Mouse (Mus musculus) forebrain, embryonic 16.5 days (tissue): Measurements from ENCODE around the gene Negr1. TPM values are rescaled to one million over a fixed set of nuclear protein-coding genes. Genes with fewer than 3 reads are reported as not detected.

Experiments used
- ATAC-seq: fragments of 200-750 bp; cut with Nextera tagmentation; 2 replicates; pipeline ENCODE4 v1.8.0; 2017; ENCODE audit warnings: mild to moderate bottlenecking, moderate library complexity
- H3K27ac ChIP-seq: fragments of 300-500 bp; sonication (generic); 2 replicates; pipeline ENCODE4 v1.5.1; 2014; ENCODE audit warnings: low read length, control low read depth
- H3K27me3 ChIP-seq: fragments of 300-500 bp; sonication (generic); replicated peaks from 2 replicates; pipeline ENCODE4 v1.6.1; 2014; ENCODE audit warnings: low read length; ENCODE audit not compliant: control insufficient read depth, insufficient read depth
- H3K36me3 ChIP-seq: fragments of 300-500 bp; sonication (generic); 2 replicates; pipeline ENCODE4 v1.6.1; 2014; ENCODE audit not compliant: control insufficient read depth, insufficient read depth
- H3K4me1 ChIP-seq: fragments of 300-500 bp; sonication (generic); replicated peaks from 2 replicates; pipeline ENCODE4 v1.6.1; 2014; ENCODE audit warnings: low read length; ENCODE audit not compliant: control insufficient read depth, insufficient read depth
- H3K4me2 ChIP-seq: fragments of 300-500 bp; sonication (generic); 2 replicates; pipeline ENCODE4 v1.6.1; 2014; ENCODE audit warnings: mild to moderate bottlenecking, low read length, control low read depth
- H3K4me3 ChIP-seq: fragments of 300-500 bp; sonication (generic); replicated peaks from 2 replicates; pipeline ENCODE4 v1.5.1; 2014; ENCODE audit warnings: mild to moderate bottlenecking, low read length, control low read depth
- H3K9ac ChIP-seq: fragments of 300-500 bp; sonication (generic); replicated peaks from 2 replicates; pipeline ENCODE4 v1.6.1; 2014; ENCODE audit warnings: low read depth, low read length, control low read depth
- H3K9me3 ChIP-seq: fragments of 300-500 bp; sonication (generic); 2 replicates; pipeline ENCODE4 v1.6.1; 2016; ENCODE audit warnings: low read length; ENCODE audit not compliant: control insufficient read depth
- WGBS: fragments of 180-500 bp; shearing (Covaris S2); extraction: QIAGEN DNeasy Blood & Tissue Kit; methylation state at CpG from one replicate; pipeline ENCODE4 v1.1.7; 2014; 5-methylcytosine and 5-hydroxymethylcytosine counted together
- polyA plus RNA-seq: library from polyadenylated mRNA; unstranded; fragments of >200 nt; fragmentation: Nextera tagmentation; extraction: Ambion mirVana; gene quantifications from 2 replicates; pipeline ENCODE4 v1.2.1, GENCODE M21; 2015

Negr1 gene
- polyA plus RNA-seq, 1 experiment from 2014 or later: 44.7 TPM

DNA sequence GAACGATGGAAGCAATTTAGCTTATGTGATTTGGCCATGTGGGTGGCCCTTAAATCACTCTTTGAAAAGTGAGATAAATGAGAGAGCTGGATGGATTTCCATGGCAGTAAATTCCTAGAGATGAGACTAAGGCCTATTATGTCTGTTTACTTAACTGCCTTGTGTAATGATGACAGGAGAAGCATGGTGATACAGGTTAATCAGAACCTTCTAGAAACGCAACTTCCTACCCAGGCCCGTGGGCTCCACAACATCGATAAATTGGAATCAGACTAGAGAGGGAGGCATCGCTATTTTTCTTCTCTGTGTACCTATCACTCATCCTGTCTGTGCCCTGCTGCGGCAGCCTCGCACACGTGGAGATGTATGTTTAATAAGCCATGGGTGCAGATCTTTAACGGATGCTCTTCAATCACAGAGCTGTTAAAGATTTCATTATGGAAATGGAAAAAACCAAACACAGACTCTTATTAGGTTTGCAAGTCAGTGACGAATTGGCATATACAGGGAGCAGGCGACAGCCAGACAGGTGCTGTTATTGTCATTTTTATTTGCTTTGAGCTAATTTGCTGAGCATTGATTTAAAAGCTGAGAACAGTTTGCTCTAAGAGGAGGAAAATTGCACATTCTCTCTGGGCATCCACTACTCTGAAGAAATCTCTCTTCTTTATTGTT is 418.6 kb downstream of the Negr1 start:
- ATAC-seq: peak; percentile 75
- 46% methylated on average over 11 of the region's 11 CpGs for WGBS
- Histone ChIP-seq H3K4me1 (peaks cover 10% of the 10 kb centered on the region), H3K27ac (0 out of 2 replicates have a peak overlapping the region, but pooled peaks have one; percentile 14), H3K4me2 (no peak overlapping the region), H3K4me3 (no peak overlapping the region), H3K36me3 (no peaks in the 10 kb centered on the region), H3K27me3 (no peaks in the 10 kb centered on the region), H3K9me3 (no peaks in the 10 kb centered on the region), H3K9ac (no peak overlapping the region)

GRCm38 (mm10) chr3:156982102-156982501 is 420.5 kb downstream of the Negr1 start:
- no peaks in the 10 kb centered on the region for H3K27me3 ChIP-seq
- no peak overlapping the region for H3K4me3 ChIP-seq
- no peak overlapping the region for H3K9ac ChIP-seq
- WGBS: 7% methylated on average over 4 of the region's 4 CpGs
- no peaks in the 10 kb centered on the region for H3K36me3 ChIP-seq
- H3K4me2 ChIP-seq: no peak overlapping the region
- no peak overlapping the region for H3K27ac ChIP-seq
- H3K4me1 ChIP-seq: peaks cover 10% of the 10 kb centered on the region
- no peaks in the 10 kb centered on the region for H3K9me3 ChIP-seq
- peak; percentile 75 for ATAC-seq

GRCm38 (mm10) chr3:156987113-156987512 is 425.5 kb downstream of the Negr1 start:
- no peaks in the 10 kb centered on the region for H3K27me3 ChIP-seq
- no peaks in the 10 kb centered on the region for H3K36me3 ChIP-seq
- no peak overlapping the region for H3K4me2 ChIP-seq
- H3K4me1 ChIP-seq: peaks cover 1% of the 10 kb centered on the region
- no peaks in the 10 kb centered on the region for H3K9me3 ChIP-seq
- ATAC-seq: no peak
- WGBS: 92% methylated on average over 3 of the region's 3 CpGs
- no peak overlapping the region for H3K27ac ChIP-seq
- H3K9ac ChIP-seq: no peak overlapping the region
- H3K4me3 ChIP-seq: no peak overlapping the region

DNA sequence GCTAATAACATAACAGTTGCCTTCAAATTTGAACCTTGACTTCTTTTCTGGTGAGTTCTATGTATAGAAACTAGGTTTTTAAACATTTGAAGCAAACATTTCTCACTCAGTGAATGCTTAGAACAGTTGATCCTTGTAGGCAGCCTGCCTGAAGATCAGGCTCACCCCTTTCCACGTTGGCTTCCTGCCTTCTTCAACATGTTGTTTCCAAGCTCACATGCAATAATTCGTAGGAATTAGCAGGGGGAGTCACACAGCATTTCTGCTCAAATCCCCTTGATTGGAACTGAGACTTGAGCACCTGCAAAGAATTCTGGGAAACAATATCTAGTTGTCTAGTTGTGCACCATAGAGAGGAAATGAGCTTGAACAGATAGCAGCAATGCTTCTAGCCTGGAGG is 430.6 kb downstream of the Negr1 start:
- H3K4me1 ChIP-seq: no peaks in the 10 kb centered on the region
- H3K9me3 ChIP-seq: no peaks in the 10 kb centered on the region
- H3K27ac ChIP-seq: no peak overlapping the region
- H3K9ac ChIP-seq: no peak overlapping the region
- H3K4me3 ChIP-seq: no peak overlapping the region
- no peak overlapping the region for H3K4me2 ChIP-seq
- no peak for ATAC-seq
- 51% methylated on average over 2 of the region's 2 CpGs for WGBS
- no peaks in the 10 kb centered on the region for H3K36me3 ChIP-seq
- H3K27me3 ChIP-seq: no peaks in the 10 kb centered on the region

DNA sequence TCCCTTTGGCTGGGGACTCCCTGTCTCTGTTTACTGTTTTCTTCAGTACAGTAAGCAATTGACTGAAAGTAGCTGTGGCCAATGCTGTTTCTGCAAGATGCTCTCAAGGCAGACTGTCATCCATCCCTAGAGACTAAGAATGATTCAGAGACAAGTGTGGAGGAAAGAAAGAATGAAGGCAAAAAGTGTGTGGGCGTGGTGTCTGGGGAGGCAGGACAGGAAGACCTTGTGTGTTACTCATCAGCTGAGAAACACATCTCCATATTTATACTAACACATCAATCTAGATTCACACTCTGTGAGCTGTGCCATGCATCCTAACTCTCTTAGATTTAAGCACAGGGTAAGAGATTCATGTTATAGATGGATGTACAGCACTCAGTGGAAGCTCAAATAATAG is 431.2 kb downstream of the Negr1 start:
- H3K27me3 ChIP-seq: no peaks in the 10 kb centered on the region

DNA sequence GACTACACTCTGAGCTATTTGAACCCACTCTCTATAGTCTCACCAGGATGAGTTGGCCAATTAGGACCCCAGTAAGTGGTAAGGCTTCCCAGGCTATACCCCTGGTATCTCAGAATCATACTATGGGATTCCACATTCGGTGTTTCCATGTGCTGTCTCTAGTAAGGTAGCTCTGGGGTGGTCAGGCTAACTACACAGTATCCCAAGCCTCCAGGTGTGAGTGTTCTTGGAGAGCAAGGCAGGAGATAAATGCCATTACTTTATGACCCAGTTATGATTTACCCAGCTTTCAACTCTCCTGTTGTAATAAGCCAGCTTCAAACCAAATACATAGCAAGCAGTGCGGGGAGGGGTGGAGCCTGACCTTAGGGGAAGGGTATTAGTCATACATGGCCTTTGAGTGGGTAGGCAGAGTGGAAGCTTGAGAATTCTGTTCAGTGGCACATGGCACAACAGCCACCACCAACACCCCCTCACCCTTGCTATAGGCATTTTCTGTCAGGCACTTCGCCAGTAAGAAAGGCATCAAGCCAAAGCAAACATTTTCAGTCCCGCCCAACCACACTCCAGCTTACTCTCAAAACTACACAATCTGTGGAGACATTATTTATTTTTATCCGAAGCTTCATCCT is 437.7 kb downstream of the Negr1 start:
- Histone ChIP-seq H3K4me1 (0 out of 2 replicates have a peak, but pooled peaks cover 5% of the 10 kb centered on the region), H3K27me3 (no peaks in the 10 kb centered on the region)

More for the DNA sequence above, 431.2 kb downstream of the Negr1 start:
- Histone ChIP-seq H3K4me1 (no peaks in the 10 kb centered on the region), H3K9me3 (no peaks in the 10 kb centered on the region), H3K36me3 (no peaks in the 10 kb centered on the region), H3K9ac (no peak overlapping the region), H3K4me3 (no peak overlapping the region), H3K27ac (no peak overlapping the region), H3K4me2 (no peak overlapping the region)
- WGBS: 52% methylated on average over 1 of the region's 1 CpGs
- ATAC-seq: no peak

DNA sequence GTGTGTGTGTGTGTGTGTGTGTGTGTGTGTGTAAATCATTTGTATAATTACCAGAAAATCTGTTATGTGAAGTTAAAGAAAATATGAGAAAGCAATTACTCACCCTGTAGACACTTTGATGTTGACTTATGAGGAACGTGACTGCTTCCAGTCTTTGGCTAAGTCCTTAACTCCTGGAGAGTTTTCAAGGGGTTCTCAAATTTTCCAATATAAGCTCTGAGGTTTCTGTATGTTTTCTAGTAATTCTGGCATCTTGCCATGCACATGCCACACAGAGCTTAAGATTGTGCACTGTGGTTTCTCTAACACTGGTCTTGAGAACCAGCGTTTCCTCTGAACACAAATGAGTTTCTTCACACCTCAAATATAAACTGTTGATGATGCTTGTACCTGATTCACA is 460.0 kb downstream of the Negr1 start:
- no peak overlapping the region for H3K4me2 ChIP-seq
- no peaks in the 10 kb centered on the region for H3K9me3 ChIP-seq
- H3K9ac ChIP-seq: no peak overlapping the region
- no peak overlapping the region for H3K4me3 ChIP-seq
- H3K4me1 ChIP-seq: no peaks in the 10 kb centered on the region
- ATAC-seq: no peak
- H3K27ac ChIP-seq: no peak overlapping the region
- WGBS: 78% methylated on average over 2 of the region's 2 CpGs
- H3K36me3 ChIP-seq: no peaks in the 10 kb centered on the region
- no peaks in the 10 kb centered on the region for H3K27me3 ChIP-seq

More for the DNA sequence above, 437.7 kb downstream of the Negr1 start:
- H3K9me3 ChIP-seq: no peaks in the 10 kb centered on the region
- H3K27ac ChIP-seq: no peak overlapping the region
- H3K4me3 ChIP-seq: no peak overlapping the region
- H3K9ac ChIP-seq: no peak overlapping the region
- 64% methylated on average over 5 of the region's 5 CpGs for WGBS
- no peak overlapping the region for H3K4me2 ChIP-seq
- peak; percentile 61; the same call in 1 of the 2 replicates for ATAC-seq
- no peaks in the 10 kb centered on the region for H3K36me3 ChIP-seq

DNA sequence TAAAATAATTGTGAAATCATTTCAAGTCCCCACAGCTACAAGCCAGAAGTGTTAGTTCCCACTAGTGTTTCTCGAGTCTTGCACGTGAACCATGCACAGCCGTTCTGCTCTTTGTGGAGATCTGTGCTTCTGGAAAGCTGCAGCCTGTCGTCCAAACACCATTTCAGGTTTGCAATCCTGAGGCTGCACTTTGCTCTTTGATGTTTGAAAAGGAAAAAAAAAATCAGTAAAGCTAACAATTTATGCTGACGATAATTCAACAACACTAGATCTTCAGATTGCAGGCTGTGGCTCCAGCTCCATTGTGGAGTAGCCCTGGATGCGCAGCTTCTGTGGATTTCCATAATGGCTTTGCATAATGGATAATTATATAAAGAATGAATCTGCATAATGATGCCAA is 463.0 kb downstream of the Negr1 start:
- WGBS: 48% methylated on average over 6 of the region's 6 CpGs
- Histone ChIP-seq H3K27ac (no peak overlapping the region), H3K4me3 (no peak overlapping the region), H3K4me1 (no peaks in the 10 kb centered on the region), H3K27me3 (no peaks in the 10 kb centered on the region), H3K4me2 (no peak overlapping the region), H3K36me3 (no peaks in the 10 kb centered on the region), H3K9ac (no peak overlapping the region), H3K9me3 (no peaks in the 10 kb centered on the region)
- ATAC-seq: no peak

DNA sequence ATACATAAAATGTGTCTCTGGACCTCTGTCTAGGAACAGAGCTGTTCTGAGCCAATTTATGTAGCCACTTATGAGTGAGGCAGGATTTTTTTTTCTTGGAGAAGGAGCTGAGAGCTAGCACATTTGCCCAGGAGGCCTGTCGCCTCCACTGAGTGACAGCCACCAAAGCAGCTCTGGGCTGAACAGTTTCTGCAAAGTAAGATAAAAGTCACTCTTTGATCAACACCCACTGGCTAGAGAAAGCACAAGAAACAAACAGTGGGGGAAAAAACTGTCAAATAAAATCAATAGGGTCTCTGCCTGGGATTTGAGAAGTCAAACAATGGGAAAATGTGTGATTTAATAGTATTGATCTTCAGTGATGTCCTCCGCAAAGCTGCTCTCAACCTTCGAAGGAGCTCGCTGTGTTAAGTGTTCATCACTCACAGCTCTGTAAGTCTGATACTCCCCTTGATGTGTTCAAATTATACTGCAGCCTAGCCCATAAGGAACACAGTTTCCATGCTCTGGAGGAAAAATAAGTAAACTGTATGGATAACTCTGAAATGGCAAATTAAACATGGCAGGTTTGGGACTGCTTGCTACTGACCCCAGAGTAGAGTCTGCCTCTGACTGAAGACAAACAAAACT is 470.0 kb downstream of the Negr1 start:
- H3K9ac ChIP-seq: no peak overlapping the region
- no peak overlapping the region for H3K27ac ChIP-seq
- H3K4me3 ChIP-seq: no peak overlapping the region
- WGBS: 72% methylated on average over 4 of the region's 4 CpGs
- no peaks in the 10 kb centered on the region for H3K9me3 ChIP-seq
- H3K36me3 ChIP-seq: no peaks in the 10 kb centered on the region
- no peak overlapping the region for H3K4me2 ChIP-seq
- ATAC-seq: no peak
- no peaks in the 10 kb centered on the region for H3K4me1 ChIP-seq
- no peaks in the 10 kb centered on the region for H3K27me3 ChIP-seq
